18 mouse cellular contexts compared by ENCODE assay signal in the genomic region with DNA sequence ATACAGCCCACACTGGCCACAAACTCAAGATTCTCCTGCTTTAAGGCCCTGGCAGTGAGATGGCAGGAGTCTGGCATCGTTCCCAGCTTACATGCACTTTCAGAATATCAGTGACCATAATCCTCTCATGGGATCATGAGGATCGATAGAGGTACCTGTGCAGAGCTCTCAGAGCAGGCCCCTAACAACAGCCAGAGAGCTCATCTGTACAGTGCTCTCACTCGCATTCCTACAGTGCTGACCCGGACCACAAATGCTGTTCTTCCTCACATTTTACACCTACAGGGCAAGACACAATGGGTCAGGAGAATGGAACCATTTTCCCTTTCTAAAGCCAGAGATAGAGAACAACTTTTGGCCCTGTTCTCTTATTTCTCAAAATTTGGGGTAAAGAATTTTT.
"Had no signal": no experiment of that assay in that cellular context is flagged by ENCODE, and none has a peak within 500 bp of the region (broad histone marks: within the 10 kb centered on the region; RNA-seq: fewer than 3 reads in every experiment).

No protein-coding gene starts in this region.

- H3K27ac ChIP-seq: heart, embryonic 10.5 days; hindbrain, embryonic 10.5 days; hindbrain, embryonic 12.5 days; hindbrain, embryonic 14.5 days; intestine, embryonic 15.5 days; layer of hippocampus, adult 2 months; left cerebral cortex, adult 2 months; limb, embryonic 10.5 days; limb, embryonic 12.5 days had no signal

- H3K4me2 ChIP-seq: hindbrain, embryonic 12.5 days; hindbrain, embryonic 14.5 days; intestine, embryonic 15.5 days; limb, embryonic 12.5 days had no signal

- ATAC-seq: hindbrain, embryonic 16.5 days; inflammation-experienced regulatory T-cells, adult 6 months; intestine, embryonic 15.5 days; intestine, postnatal 0 days had no signal

- H3K9ac ChIP-seq: heart, embryonic 12.5 days; hindbrain, embryonic 12.5 days; hindbrain, embryonic 14.5 days; intestine, embryonic 15.5 days; limb, embryonic 12.5 days had no signal

- H3K4me1 ChIP-seq: hindbrain, embryonic 10.5 days; intestine, embryonic 15.5 days; limb, embryonic 10.5 days; limb, embryonic 12.5 days had no signal

- H3K27me3 ChIP-seq: heart, embryonic 12.5 days; hindbrain, embryonic 12.5 days; intestine, embryonic 15.5 days; limb, embryonic 12.5 days had no signal

- DNase-seq: gastrocnemius, postnatal 10 days; gastrocnemius, postnatal 25 days; kidney, adult 18-20 months; liver had no signal

- H3K9me3 ChIP-seq: heart, embryonic 10.5 days; heart, embryonic 12.5 days; hindbrain, embryonic 10.5 days; hindbrain, embryonic 12.5 days; intestine, embryonic 15.5 days; limb, embryonic 10.5 days; limb, embryonic 12.5 days had no signal

- H3K4me3 ChIP-seq: gastrocnemius, adult 2 months; heart, embryonic 10.5 days; heart, embryonic 12.5 days; hindbrain, embryonic 10.5 days; hindbrain, embryonic 12.5 days; intestine, embryonic 15.5 days; layer of hippocampus, adult 2 months; left cerebral cortex, adult 2 months; limb, embryonic 10.5 days; limb, embryonic 12.5 days had no signal
